Mouse (Mus musculus) T-helper 1 cell (primary cell): ENCODE measurements around the gene Gadd45g.

Experiments
- in situ Hi-C: fragments of 300-600 bp; cut with MboI, MseI; formaldehyde crosslinking; loops from one replicate; pipeline ENCODE4 v1.15.1; 2025; ENCODE audit warnings: high pct_unique_total_duplicates

Gene Gadd45g

GRCm38 (mm10) chr13:51850565-51850964, 4.1 kb downstream of the Gadd45g start:
- in situ Hi-C loops, result loop anchor here (5.0 kb wide), 1 partner anchor 117 kb away; no protein-coding TSS in a partner anchor

- in situ Hi-C loops, result loop anchor here (5.0 kb wide), 1 partner anchor 115 kb away; no protein-coding TSS in a partner anchor
Observed at GRCm38 (mm10) chr13:51852560-51853190, 6.2 kb downstream of the Gadd45g start.

- in situ Hi-C loops, result loop anchor here (5.0 kb wide), 1 partner anchor 114 kb away; no protein-coding TSS in a partner anchor
Observed at GRCm38 (mm10) chr13:51853301-51854243, 7.1 kb downstream of the Gadd45g start.

- in situ Hi-C loops, result no loop called here
Observed at GRCm38 (mm10) chr13:51855584-51855983, 9.1 kb downstream of the Gadd45g start.

- in situ Hi-C loops, result no loop called here
Observed at GRCm38 (mm10) chr13:51857156-51857555, 10.7 kb downstream of the Gadd45g start.

GRCm38 (mm10) chr13:51858475-51858874, 12.0 kb downstream of the Gadd45g start:
- in situ Hi-C loops, result no loop called here

- in situ Hi-C loops, result no loop called here
Observed at GRCm38 (mm10) chr13:51859174-51859573, 12.7 kb downstream of the Gadd45g start.

GRCm38 (mm10) chr13:51859798-51860197, 13.3 kb downstream of the Gadd45g start:
- in situ Hi-C loops, result no loop called here

GRCm38 (mm10) chr13:51862750-51863149, 16.3 kb downstream of the Gadd45g start:
- in situ Hi-C loops, result no loop called here

GRCm38 (mm10) chr13:51866151-51866659, 19.7 kb downstream of the Gadd45g start:
- in situ Hi-C loops, result no loop called here

GRCm38 (mm10) chr13:51868491-51869128, 22.1 kb downstream of the Gadd45g start:
- in situ Hi-C loops, result no loop called here

GRCm38 (mm10) chr13:51869129-51869491, 22.6 kb downstream of the Gadd45g start:
- in situ Hi-C loops, result no loop called here

GRCm38 (mm10) chr13:51871148-51871547, 24.7 kb downstream of the Gadd45g start:
- in situ Hi-C loops, result no loop called here

GRCm38 (mm10) chr13:51872252-51872962, 25.9 kb downstream of the Gadd45g start:
- in situ Hi-C loops, result no loop called here

- in situ Hi-C loops, result no loop called here
Observed at GRCm38 (mm10) chr13:51872963-51873514, 26.6 kb downstream of the Gadd45g start.

GRCm38 (mm10) chr13:51873786-51874185, 27.3 kb downstream of the Gadd45g start:
- in situ Hi-C loops, result no loop called here

- in situ Hi-C loops, result no loop called here
Observed at GRCm38 (mm10) chr13:51876131-51876530, 29.7 kb downstream of the Gadd45g start.

GRCm38 (mm10) chr13:51878806-51879205, 32.3 kb downstream of the Gadd45g start:
- in situ Hi-C loops, result no loop called here

GRCm38 (mm10) chr13:51879571-51879970, 33.1 kb downstream of the Gadd45g start:
- in situ Hi-C loops, result no loop called here

GRCm38 (mm10) chr13:51880019-51880418, 33.5 kb downstream of the Gadd45g start:
- in situ Hi-C loops, result no loop called here
